In genomic region chr2:124905076-124905475, GRCm38 (mm10) we compare ENCODE assay signal across 13 mouse cellular contexts.
DNase-seq lines count a peak whose midpoint lies in the region; ATAC-seq and TF ChIP-seq lines count a peak whose summit lies in the region.
"Had no signal": no experiment of that assay in that cellular context is flagged by ENCODE, and none has a peak within 500 bp of the region (broad histone marks: within the 10 kb centered on the region; RNA-seq: fewer than 3 reads in every experiment).

No protein-coding gene starts in this region.

- TF ChIP-seq CTCF in liver, postnatal 0 days (IDR thresholded peaks at IDR 0.05; ENCODE audit: low read depth), result peak; percentile 30

- 39% methylated on average over 1 of the region's 1 CpGs for WGBS in liver, postnatal 0 days (ENCODE audit: insufficient replicate concordance)

- H3K27me3 ChIP-seq in liver, postnatal 0 days (ENCODE audit: insufficient read depth, low read length), result no peaks in the 10 kb centered on the region
- H3K27me3 ChIP-seq: CH12.LX had no signal

- peak; percentile 26 for DNase-seq in gastrocnemius, adult 18-20 months (ENCODE audit: low spot score)
- DNase-seq in gastrocnemius, postnatal 10 days, result no peak
- DNase-seq in liver, postnatal 0 days, result no peak
- no peak for DNase-seq in liver
- peak; percentile 35 for DNase-seq in adrenal gland, postnatal 14 days
- DNase-seq in lung, postnatal 4 days, result peak; percentile 48 to 67
- DNase-seq in natural killer cell, adult 2 months (ENCODE audit: low spot score in 2 of 2), result no peak
- no peak for DNase-seq in retina, embryonic 14.5 days (ENCODE audit: low spot score)
- DNase-seq: lung, embryonic 14.5 days had no signal

- TF ChIP-seq EP300 in liver, postnatal 0 days (IDR thresholded peaks at IDR 0.05; ENCODE audit: low read depth), result no peak

- H3K9ac ChIP-seq in liver, postnatal 0 days (replicated peaks), result no peak overlapping the region
- H3K9ac ChIP-seq: lung, embryonic 14.5 days had no signal

- H3K9me3 ChIP-seq in liver, postnatal 0 days (ENCODE audit: low read length), result no peaks in the 10 kb centered on the region
- H3K9me3 ChIP-seq: forebrain, embryonic 10.5 days had no signal

- H3K4me1 ChIP-seq in liver, postnatal 0 days (ENCODE audit: insufficient read depth), result no peaks in the 10 kb centered on the region
- H3K4me1 ChIP-seq: forebrain, embryonic 10.5 days had no signal

- H3K36me3 ChIP-seq in liver, postnatal 0 days (replicated peaks; ENCODE audit: insufficient read depth, low read length), result no peaks in the 10 kb centered on the region
- H3K36me3 ChIP-seq: forebrain, embryonic 10.5 days had no signal

- no peak overlapping the region for H3K4me3 ChIP-seq in liver, postnatal 0 days (ENCODE audit: low read depth, low read length)
- H3K4me3 ChIP-seq: forebrain, embryonic 10.5 days had no signal

- no peak overlapping the region for H3K27ac ChIP-seq in liver, postnatal 0 days (ENCODE audit: low read depth)
- H3K27ac ChIP-seq: forebrain, embryonic 10.5 days; hindbrain, postnatal 0 days had no signal

- H3K4me2 ChIP-seq in liver, postnatal 0 days (ENCODE audit: low read depth, low read length), result no peak overlapping the region
- H3K4me2 ChIP-seq: lung, embryonic 14.5 days had no signal

- no peak for ATAC-seq in liver, postnatal 0 days
- ATAC-seq: hindbrain, postnatal 0 days; midbrain, embryonic 16.5 days had no signal

Comparison
In these comparisons a context has a peak if more than half of its experiments do, and no peak if none do; other contexts are left out.
1. DNase-seq: peak in gastrocnemius, adult 18-20 months (single experiment), adrenal gland, postnatal 14 days (single experiment) and lung, postnatal 4 days (2 of 2); none in gastrocnemius, postnatal 10 days (single experiment), liver, postnatal 0 days (single experiment), liver (single experiment), natural killer cell, adult 2 months (0 of 2) and retina, embryonic 14.5 days (single experiment).